Mouse (Mus musculus) small intestine, adult 2 months (tissue): ENCODE measurements around the gene Abca1.

Experiments
- CTCF ChIP-seq: fragments of 200-500 bp; IDR thresholded peaks from 2 replicates; pipeline ENCODE4 v1.5.1; 2012; ENCODE audit warnings: low read depth, mild to moderate bottlenecking, control low read depth, inconsistent platforms, low read length, moderate library complexity, mixed read lengths; ENCODE audit not compliant: insufficient replicate concordance, insufficient read length; ENCODE audit errors: extremely low read depth
- POLR2A ChIP-seq: fragments of 200-500 bp; IDR thresholded peaks from 2 replicates; pipeline ENCODE4 v1.6.1; 2012; ENCODE audit warnings: low read depth, mild to moderate bottlenecking, control low read depth, inconsistent platforms, low read length, moderate library complexity

DNA sequence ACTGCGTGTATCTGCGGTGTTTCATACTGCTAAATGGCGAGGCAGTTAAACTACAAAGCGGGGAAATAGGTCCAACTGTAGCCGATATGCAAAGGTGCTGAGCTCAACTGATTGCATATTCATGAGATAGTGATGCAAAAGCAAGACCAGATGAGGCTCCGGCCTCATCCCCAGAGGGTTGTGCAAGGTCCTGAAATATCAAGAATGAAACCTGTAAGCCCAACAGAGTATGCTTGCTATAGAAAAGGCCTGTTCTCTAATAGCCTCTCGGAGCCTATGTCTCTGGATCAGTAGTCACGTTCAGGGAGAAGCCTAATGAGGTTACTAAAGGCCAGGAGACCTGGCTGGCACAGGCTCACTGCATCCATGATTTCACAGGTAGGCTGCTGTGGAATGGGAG lies 9.2 kb downstream of the Abca1 start:
- TF ChIP-seq POLR2A (no peak), CTCF (no peak)
